Mouse (Mus musculus): ENCODE measurements around the gene Nek11. TPM values are rescaled to one million over a fixed set of nuclear protein-coding genes. Genes with fewer than 3 reads are reported as not detected.

Nek11 gene
- not detected for total RNA-seq (2021)
- long read RNA-seq, experiment 1, result 0 reads
- long read RNA-seq, experiment 2, result 0 reads

- peak within 1 kb of the TSS; percentile 85 for H3K4me3 ChIP-seq
- DNase-seq, result peak; percentile 96
- no peak for TF ChIP-seq CTCF (IDR thresholded peaks at IDR 0.05)
- H3K27ac ChIP-seq, result peak within 1 kb of the TSS; percentile 87
- intact Hi-C loops (cut with DNase I), result loop anchor here (10.0 kb wide), 2 partner anchors 260 to 340 kb away; partner anchors contain the start of genes Mrpl3 and Nudt16
Measured at GRCm38 (mm10) chr9:105395218-105395627, at the start of gene Nek11, which contains the start of gene Aste1. Gene Nek11 (minus strand): TSS chr9:105395524. Gene Aste1 (plus strand): TSS chr9:105395392.

GRCm38 (mm10) chr9:105408549-105408948, 13.2 kb upstream of the Nek11 start:
- no peak overlapping the region for H3K27ac ChIP-seq
- DNase-seq, result no peak
- intact Hi-C loops (cut with DNase I), result no loop called here
- TF ChIP-seq CTCF (IDR thresholded peaks at IDR 0.05), result no peak
- no peak overlapping the region for H3K4me3 ChIP-seq

- intact Hi-C loops (cut with DNase I), result loop anchor here (10.0 kb wide), 2 partner anchors 260 to 340 kb away; partner anchors contain the start of genes Mrpl3 and Nudt16
- H3K27ac ChIP-seq, result peak overlapping the region; percentile 87
- no peak for DNase-seq
- no peak for TF ChIP-seq CTCF (IDR thresholded peaks at IDR 0.05)
- peak overlapping the region; percentile 85 for H3K4me3 ChIP-seq
Measured at GRCm38 (mm10) chr9:105394720-105395119, 604 bp downstream of the Nek11 start.

- no peak for DNase-seq
- Histone ChIP-seq H3K4me3 (no peak overlapping the region), H3K27ac (no peak overlapping the region)
- intact Hi-C loops (cut with DNase I), result loop anchor here (10.0 kb wide), 2 partner anchors 256 to 336 kb away; partner anchors contain the start of genes Mrpl3 and Nudt16
- TF ChIP-seq CTCF (IDR thresholded peaks at IDR 0.05), result no peak
Measured at GRCm38 (mm10) chr9:105390616-105391015, 4.7 kb downstream of the Nek11 start.

GRCm38 (mm10) chr9:105389289-105389688, 6.0 kb downstream of the Nek11 start:
- Histone ChIP-seq H3K27ac (no peak overlapping the region), H3K4me3 (no peak overlapping the region)
- intact Hi-C loops (cut with DNase I), result loop anchor here (2.0 to 5.0 kb wide), 2 partner anchors 814 to 1112 kb away; no protein-coding TSS in a partner anchor
- peak; percentile 95 for TF ChIP-seq CTCF (IDR thresholded peaks at IDR 0.05)
- peak; percentile 64 for DNase-seq

- intact Hi-C loops (cut with DNase I), result loop anchor here (5.0 kb wide), 1 partner anchor 1110 kb away; no protein-coding TSS in a partner anchor
- Histone ChIP-seq H3K4me3 (no peak overlapping the region), H3K27ac (no peak overlapping the region)
- no peak for TF ChIP-seq CTCF (IDR thresholded peaks at IDR 0.05)
- no peak for DNase-seq
Measured at GRCm38 (mm10) chr9:105387403-105387802, 7.9 kb downstream of the Nek11 start.

- Histone ChIP-seq H3K27ac (no peak overlapping the region), H3K4me3 (no peak overlapping the region)
- no peak for DNase-seq
- intact Hi-C loops (cut with DNase I), result no loop called here
- TF ChIP-seq CTCF (IDR thresholded peaks at IDR 0.05), result no peak
Measured at GRCm38 (mm10) chr9:105379533-105380145, 15.7 kb downstream of the Nek11 start.

GRCm38 (mm10) chr9:105377622-105378021, 17.7 kb downstream of the Nek11 start:
- H3K27ac ChIP-seq, result no peak overlapping the region
- DNase-seq, result no peak
- intact Hi-C loops (cut with DNase I), result no loop called here
- no peak overlapping the region for H3K4me3 ChIP-seq
- TF ChIP-seq CTCF (IDR thresholded peaks at IDR 0.05), result no peak

GRCm38 (mm10) chr9:105376954-105377530, 18.3 kb downstream of the Nek11 start:
- intact Hi-C loops (cut with DNase I), result no loop called here
- Histone ChIP-seq H3K4me3 (no peak overlapping the region), H3K27ac (no peak overlapping the region)
- TF ChIP-seq CTCF (IDR thresholded peaks at IDR 0.05), result peak; percentile 27; the same call in 1 of the 2 replicates
- no peak for DNase-seq

- TF ChIP-seq CTCF (IDR thresholded peaks at IDR 0.05), result no peak
- Histone ChIP-seq H3K27ac (no peak overlapping the region), H3K4me3 (no peak overlapping the region)
- no peak for DNase-seq
- intact Hi-C loops (cut with DNase I), result no loop called here
Measured at GRCm38 (mm10) chr9:105376411-105376810, 18.9 kb downstream of the Nek11 start.

GRCm38 (mm10) chr9:105374361-105374760, 21.0 kb downstream of the Nek11 start:
- Histone ChIP-seq H3K4me3 (no peak overlapping the region), H3K27ac (no peak overlapping the region)
- DNase-seq, result peak; percentile 58
- no peak for TF ChIP-seq CTCF (IDR thresholded peaks at IDR 0.05)
- intact Hi-C loops (cut with DNase I), result no loop called here

GRCm38 (mm10) chr9:105368605-105369004, 26.7 kb downstream of the Nek11 start:
- DNase-seq, result no peak
- no peak overlapping the region for H3K27ac ChIP-seq
- no peak for TF ChIP-seq CTCF (IDR thresholded peaks at IDR 0.05)

GRCm38 (mm10) chr9:105366199-105366598, 29.1 kb downstream of the Nek11 start:
- Histone ChIP-seq H3K27ac (no peak overlapping the region), H3K4me3 (no peak overlapping the region)
- intact Hi-C loops (cut with DNase I), result no loop called here
- no peak for TF ChIP-seq CTCF (IDR thresholded peaks at IDR 0.05)
- DNase-seq, result no peak

More at GRCm38 (mm10) chr9:105368605-105369004, 26.7 kb downstream of the Nek11 start:
- H3K4me3 ChIP-seq, result no peak overlapping the region
- intact Hi-C loops (cut with DNase I), result no loop called here

Data from gastrocnemius, adult 2 months (tissue).